Mouse (Mus musculus) intestine, postnatal 0 days (tissue): ENCODE data around the gene Dtnbp1. TPM values are rescaled to one million over a fixed set of nuclear protein-coding genes. Genes with fewer than 3 reads are reported as not detected.

Experiments used
- ATAC-seq: fragments of 200-750 bp; cut with Nextera tagmentation; 2 replicates; pipeline ENCODE4 v1.8.0; 2017; ENCODE audit warnings: mild to moderate bottlenecking, moderate TSS enrichment, moderate library complexity
- H3K27ac ChIP-seq: fragments of 300-500 bp; sonication (generic); 2 replicates; pipeline ENCODE4 v1.5.1; 2014; ENCODE audit warnings: mild to moderate bottlenecking, low read depth, low read length, moderate library complexity
- H3K27me3 ChIP-seq: fragments of 300-500 bp; sonication (generic); replicated peaks from 2 replicates; pipeline ENCODE4 v1.6.1; 2014; ENCODE audit warnings: low read length, mixed read lengths; ENCODE audit not compliant: control insufficient read depth, insufficient read depth
- H3K36me3 ChIP-seq: fragments of 300-500 bp; sonication (generic); 2 replicates; pipeline ENCODE4 v1.6.1; 2014; ENCODE audit warnings: mild to moderate bottlenecking, moderate library complexity; ENCODE audit not compliant: control insufficient read depth, insufficient read depth
- H3K4me1 ChIP-seq: fragments of 300-500 bp; sonication (generic); replicated peaks from 2 replicates; pipeline ENCODE4 v1.6.1; 2014; ENCODE audit warnings: antibody characterized with exemption, low read length, mixed read lengths; ENCODE audit not compliant: control insufficient read depth, insufficient read depth
- H3K4me2 ChIP-seq: fragments of 300-500 bp; sonication (generic); replicated peaks from 2 replicates; pipeline ENCODE4 v1.6.1; 2014; ENCODE audit warnings: low read depth, mild to moderate bottlenecking, moderate library complexity
- H3K4me3 ChIP-seq: fragments of 300-500 bp; sonication (generic); 2 replicates; pipeline ENCODE4 v1.5.1; 2014; ENCODE audit warnings: low read depth, low read length
- H3K9ac ChIP-seq: fragments of 300-500 bp; sonication (generic); 2 replicates; pipeline ENCODE4 v1.6.1; 2014; ENCODE audit warnings: mild to moderate bottlenecking, low read depth, low read length
- H3K9me3 ChIP-seq: fragments of 300-500 bp; sonication (generic); 2 replicates; pipeline ENCODE4 v1.6.1; 2016; ENCODE audit warnings: mixed run types; ENCODE audit not compliant: control insufficient read depth
- CTCF ChIP-seq: sonication (generic); IDR thresholded peaks from 2 replicates; pipeline ENCODE4 v1.5.1; 2016; ENCODE audit warnings: low read depth, mild to moderate bottlenecking, control low read depth, antibody characterized with exemption, moderate library complexity
- WGBS: fragments of 180-500 bp; shearing (Covaris S2); extraction: QIAGEN DNeasy Blood & Tissue Kit; methylation state at CpG from one replicate; pipeline ENCODE4 v1.1.7; 2014; 5-methylcytosine and 5-hydroxymethylcytosine counted together
- polyA plus RNA-seq: library from polyadenylated mRNA; unstranded; fragments of >200 nt; fragmentation: Nextera tagmentation; extraction: Ambion mirVana; gene quantifications from 2 replicates; pipeline ENCODE4 v1.2.1, GENCODE M21; 2015

The Dtnbp1 gene
- polyA plus RNA-seq, 1 experiment from 2014 or later = 65.2 TPM

GRCm38 (mm10) chr13:44996339-44996738 is 5.6 kb downstream of the Dtnbp1 start:
- peaks cover 5% of the 10 kb centered on the region for H3K36me3 ChIP-seq
- H3K9ac ChIP-seq = no peak overlapping the region
- H3K4me1 ChIP-seq = no peaks in the 10 kb centered on the region
- no peak for ATAC-seq
- no peak for TF ChIP-seq CTCF
- no peak overlapping the region for H3K4me2 ChIP-seq
- no peaks in the 10 kb centered on the region for H3K9me3 ChIP-seq
- WGBS = 85% methylated on average over 5 of the region's 5 CpGs
- no peaks in the 10 kb centered on the region for H3K27me3 ChIP-seq
- no peak overlapping the region for H3K4me3 ChIP-seq
- no peak overlapping the region for H3K27ac ChIP-seq

- no peak for ATAC-seq
- 80% methylated on average over 10 of the region's 10 CpGs for WGBS
- H3K27ac ChIP-seq = no peak overlapping the region
Observed at GRCm38 (mm10) chr13:44992550-44993205, 9.3 kb downstream of the Dtnbp1 start.

GRCm38 (mm10) chr13:44991936-44992335 is 10.0 kb downstream of the Dtnbp1 start:
- Histone ChIP-seq H3K9ac (no peak overlapping the region), H3K9me3 (no peaks in the 10 kb centered on the region), H3K27ac (no peak overlapping the region), H3K4me1 (no peaks in the 10 kb centered on the region), H3K4me2 (no peak overlapping the region), H3K4me3 (no peak overlapping the region), H3K27me3 (no peaks in the 10 kb centered on the region), H3K36me3 (peaks cover 3% of the 10 kb centered on the region)
- WGBS = 84% methylated on average over 4 of the region's 4 CpGs
- no peak for TF ChIP-seq CTCF
- no peak for ATAC-seq

More at GRCm38 (mm10) chr13:44992550-44993205, 9.3 kb downstream of the Dtnbp1 start:
- no peak overlapping the region for H3K4me3 ChIP-seq
- H3K36me3 ChIP-seq = no peaks in the 10 kb centered on the region; the same call in 1 of the 2 replicates
- TF ChIP-seq CTCF = no peak
- no peak overlapping the region for H3K9ac ChIP-seq
- no peak overlapping the region for H3K4me2 ChIP-seq
- H3K27me3 ChIP-seq = no peaks in the 10 kb centered on the region
- no peaks in the 10 kb centered on the region for H3K9me3 ChIP-seq
- H3K4me1 ChIP-seq = no peaks in the 10 kb centered on the region

GRCm38 (mm10) chr13:44990073-44990682 is 11.8 kb downstream of the Dtnbp1 start:
- 59% methylated on average over 7 of the region's 7 CpGs for WGBS
- peak; percentile 14; the same call in 1 of the 2 replicates for TF ChIP-seq CTCF
- no peak overlapping the region for H3K4me2 ChIP-seq
- peak overlapping the region; percentile 41 for H3K27ac ChIP-seq
- H3K27me3 ChIP-seq = no peaks in the 10 kb centered on the region
- no peak overlapping the region for H3K9ac ChIP-seq
- H3K9me3 ChIP-seq = no peaks in the 10 kb centered on the region
- peaks cover 3% of the 10 kb centered on the region for H3K36me3 ChIP-seq
- no peaks in the 10 kb centered on the region for H3K4me1 ChIP-seq
- H3K4me3 ChIP-seq = no peak overlapping the region
- ATAC-seq = peak; percentile 92

- no peak overlapping the region for H3K9ac ChIP-seq
- peaks cover 13% of the 10 kb centered on the region for H3K36me3 ChIP-seq
- no peak for ATAC-seq
- H3K4me1 ChIP-seq = no peaks in the 10 kb centered on the region
- no peaks in the 10 kb centered on the region for H3K27me3 ChIP-seq
- H3K27ac ChIP-seq = no peak overlapping the region
- H3K4me2 ChIP-seq = no peak overlapping the region
- TF ChIP-seq CTCF = no peak
- WGBS = 68% methylated on average over 2 of the region's 2 CpGs
- no peaks in the 10 kb centered on the region for H3K9me3 ChIP-seq
- no peak overlapping the region for H3K4me3 ChIP-seq
Observed at GRCm38 (mm10) chr13:44986352-44986751, 15.6 kb downstream of the Dtnbp1 start.

- peak; percentile 53 for ATAC-seq
- Histone ChIP-seq H3K36me3 (peaks cover 20% of the 10 kb centered on the region), H3K27me3 (no peaks in the 10 kb centered on the region), H3K4me2 (no peak overlapping the region), H3K4me3 (no peak overlapping the region), H3K9me3 (no peaks in the 10 kb centered on the region), H3K4me1 (no peaks in the 10 kb centered on the region), H3K9ac (no peak overlapping the region), H3K27ac (no peak overlapping the region)
- TF ChIP-seq CTCF = no peak
- WGBS = 60% methylated on average over 2 of the region's 2 CpGs
Observed at GRCm38 (mm10) chr13:44985321-44985720, 16.6 kb downstream of the Dtnbp1 start.
